Mouse (Mus musculus): ENCODE data around the gene Zfp683.

DNA sequence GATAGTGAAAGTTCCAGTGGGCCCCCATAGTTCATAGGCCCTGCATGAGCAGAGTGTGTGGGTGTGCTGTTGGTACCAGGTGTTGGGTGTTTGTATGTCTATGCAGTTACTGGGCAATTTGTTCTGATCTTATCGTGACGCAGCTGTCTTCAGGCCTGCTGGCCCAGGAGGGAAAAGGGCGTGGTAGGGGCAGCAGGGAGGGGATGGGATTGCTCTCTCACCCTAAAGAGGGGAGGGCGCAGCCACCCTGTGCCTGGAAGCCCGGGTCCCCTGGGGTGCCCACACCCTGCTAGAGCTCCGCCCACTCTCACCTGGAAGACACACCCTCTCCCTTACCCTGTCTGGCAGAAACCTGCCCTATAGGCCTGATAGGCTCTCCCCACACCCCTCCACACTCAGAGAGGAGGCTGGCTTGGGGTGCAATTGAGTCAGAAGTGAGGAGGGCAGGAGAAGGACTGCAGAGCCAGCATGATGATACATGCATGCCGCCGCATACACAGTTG is 8.4 kb downstream of the Zfp683 start:
- TF ChIP-seq GATA1 (IDR thresholded peaks at IDR 0.05; ENCODE audit: low read length): no peak
- no peak for TF ChIP-seq TAL1 (IDR thresholded peaks at IDR 0.05; ENCODE audit: low read length)
